Mouse (Mus musculus) midbrain, embryonic 16.5 days (tissue): ENCODE measurements around the gene Osm. TPM values are rescaled to one million over a fixed set of nuclear protein-coding genes. Genes with fewer than 3 reads are reported as not detected.

Experiments
- ATAC-seq: fragments of 200-750 bp; cut with Nextera tagmentation; 2 replicates; pipeline ENCODE4 v1.8.0; 2017; ENCODE audit warnings: moderate TSS enrichment
- H3K27ac ChIP-seq: fragments of 300-500 bp; sonication (generic); 2 replicates; pipeline ENCODE4 v1.5.1; 2014; ENCODE audit warnings: mild to moderate bottlenecking, low read length, mixed read lengths
- H3K27me3 ChIP-seq: fragments of 300-500 bp; sonication (generic); 2 replicates; pipeline ENCODE4 v1.6.1; 2014; ENCODE audit warnings: low read depth, low read length, mixed read lengths; ENCODE audit not compliant: control insufficient read depth, insufficient read depth
- H3K36me3 ChIP-seq: fragments of 300-500 bp; sonication (generic); 2 replicates; pipeline ENCODE4 v1.6.1; 2014; ENCODE audit warnings: mild to moderate bottlenecking, low read length, moderate library complexity, mixed read lengths; ENCODE audit not compliant: control insufficient read depth, insufficient read depth
- H3K4me1 ChIP-seq: fragments of 300-500 bp; sonication (generic); 2 replicates; pipeline ENCODE4 v1.6.1; 2014; ENCODE audit warnings: mild to moderate bottlenecking, low read length, mixed read lengths; ENCODE audit not compliant: control insufficient read depth, insufficient read depth
- H3K4me2 ChIP-seq: fragments of 300-500 bp; sonication (generic); 2 replicates; pipeline ENCODE4 v1.6.1; 2014; ENCODE audit warnings: mild to moderate bottlenecking, low read length, mixed read lengths
- H3K4me3 ChIP-seq: fragments of 300-500 bp; sonication (generic); 2 replicates; pipeline ENCODE4 v1.5.1; 2014; ENCODE audit warnings: low read depth, mild to moderate bottlenecking, low read length, moderate library complexity, mixed read lengths
- H3K9ac ChIP-seq: fragments of 300-500 bp; sonication (generic); 2 replicates; pipeline ENCODE4 v1.6.1; 2014; ENCODE audit warnings: low read depth, low read length, mixed read lengths
- H3K9me3 ChIP-seq: fragments of 300-500 bp; sonication (generic); replicated peaks from 2 replicates; pipeline ENCODE4 v1.6.1; 2014; ENCODE audit warnings: mild to moderate bottlenecking, low read length, mixed read lengths; ENCODE audit not compliant: control insufficient read depth, poor library complexity, severe bottlenecking
- WGBS: fragments of 180-500 bp; shearing (Covaris S2); extraction: QIAGEN DNeasy Blood & Tissue Kit; methylation state at CpG from one replicate; pipeline ENCODE4 v1.1.7; 2014; 5-methylcytosine and 5-hydroxymethylcytosine counted together
- polyA plus RNA-seq: library from polyadenylated mRNA; unstranded; fragments of >200 nt; fragmentation: Nextera tagmentation; extraction: Ambion mirVana; gene quantifications from 2 replicates; pipeline ENCODE4 v1.2.1, GENCODE M21; 2015

Osm gene
- polyA plus RNA-seq, 1 experiment from 2014 or later, result 0.08 TPM

DNA sequence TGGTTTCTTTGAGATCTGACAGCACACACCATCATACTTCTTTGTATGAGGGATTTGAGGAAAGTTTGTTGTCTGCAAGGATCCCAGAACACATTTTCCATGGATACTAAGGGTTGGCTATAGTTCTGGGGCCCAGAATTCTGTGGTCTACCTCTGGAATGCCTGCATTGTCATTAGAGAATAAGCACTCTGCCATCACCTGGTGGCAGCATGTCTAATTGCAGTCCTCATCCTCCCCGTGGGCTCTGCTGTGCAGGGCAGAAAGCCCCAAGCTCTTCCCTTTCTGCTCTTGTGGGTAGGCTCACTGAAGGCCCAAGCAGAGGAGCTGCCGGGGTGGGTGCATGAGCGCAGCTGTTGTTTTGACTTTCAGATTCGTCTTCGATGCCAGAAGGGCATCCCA lies 26.7 kb upstream of the Osm start:
- H3K27ac ChIP-seq, result no peak overlapping the region
- peaks cover 33% of the 10 kb centered on the region; the same call in 1 of the 2 replicates for H3K36me3 ChIP-seq
- no peak overlapping the region for H3K4me2 ChIP-seq
- H3K9ac ChIP-seq, result no peak overlapping the region
- no peaks in the 10 kb centered on the region for H3K4me1 ChIP-seq
- ATAC-seq, result no peak
- H3K27me3 ChIP-seq, result no peaks in the 10 kb centered on the region
- WGBS, result 84% methylated on average over 5 of the region's 5 CpGs
- no peaks in the 10 kb centered on the region for H3K9me3 ChIP-seq
- no peak overlapping the region for H3K4me3 ChIP-seq

DNA sequence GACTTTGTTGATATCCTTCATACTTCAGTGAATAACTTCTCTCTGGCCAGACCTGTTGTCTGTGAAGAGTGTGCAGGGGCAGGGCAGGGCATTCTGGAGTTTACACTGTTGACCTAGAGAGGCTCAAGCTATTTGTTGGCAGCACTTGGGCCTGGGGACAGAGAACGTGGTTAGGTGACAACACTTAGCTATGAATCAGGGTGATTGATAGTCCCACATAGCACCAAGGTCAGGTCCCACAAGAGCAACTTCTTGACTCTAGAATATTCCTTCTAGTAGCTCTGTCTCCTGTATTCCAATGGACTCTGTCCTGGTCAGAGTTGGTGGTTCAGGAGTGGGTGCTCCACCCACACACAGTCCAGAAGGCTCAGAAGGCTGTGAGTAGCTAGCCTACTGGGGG lies 25.4 kb upstream of the Osm start:
- Histone ChIP-seq H3K27ac (no peak overlapping the region), H3K4me3 (no peak overlapping the region), H3K9me3 (no peaks in the 10 kb centered on the region), H3K27me3 (no peaks in the 10 kb centered on the region), H3K4me1 (no peaks in the 10 kb centered on the region), H3K9ac (no peak overlapping the region), H3K4me2 (no peak overlapping the region), H3K36me3 (peaks cover 38% of the 10 kb centered on the region; the same call in 1 of the 2 replicates)
- no peak for ATAC-seq
- WGBS, result 92% methylated on average over 1 of the region's 1 CpGs

DNA sequence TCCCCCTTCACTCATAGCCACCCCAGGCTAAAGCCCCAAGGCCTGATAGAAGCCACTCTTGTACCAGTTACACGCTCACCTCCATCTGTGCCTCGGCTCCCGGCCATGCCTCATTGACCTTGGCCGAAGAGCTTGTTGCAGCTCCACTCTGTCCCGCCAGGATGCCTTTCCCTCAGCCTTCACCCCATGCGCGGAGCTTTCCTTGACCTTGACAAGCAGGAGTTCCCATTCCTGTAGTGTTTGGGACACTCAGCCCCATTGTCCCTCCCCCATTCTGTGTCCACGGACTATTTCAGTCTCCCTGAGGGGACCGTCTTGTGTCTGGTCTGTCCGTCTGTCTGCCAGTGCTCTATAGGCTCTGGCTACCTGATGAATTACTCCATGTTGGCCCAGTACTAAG lies 23.1 kb upstream of the Osm start:
- ATAC-seq, result no peak
- Histone ChIP-seq H3K4me3 (no peak overlapping the region), H3K27ac (no peak overlapping the region), H3K36me3 (peaks cover 31% of the 10 kb centered on the region; the same call in 1 of the 2 replicates), H3K4me1 (peaks cover 4% of the 10 kb centered on the region; the same call in 1 of the 2 replicates), H3K4me2 (no peak overlapping the region), H3K27me3 (peaks cover 11% of the 10 kb centered on the region), H3K9ac (no peak overlapping the region), H3K9me3 (no peaks in the 10 kb centered on the region; the same call in 1 of the 2 replicates)
- 90% methylated on average over 10 of the region's 10 CpGs for WGBS

DNA sequence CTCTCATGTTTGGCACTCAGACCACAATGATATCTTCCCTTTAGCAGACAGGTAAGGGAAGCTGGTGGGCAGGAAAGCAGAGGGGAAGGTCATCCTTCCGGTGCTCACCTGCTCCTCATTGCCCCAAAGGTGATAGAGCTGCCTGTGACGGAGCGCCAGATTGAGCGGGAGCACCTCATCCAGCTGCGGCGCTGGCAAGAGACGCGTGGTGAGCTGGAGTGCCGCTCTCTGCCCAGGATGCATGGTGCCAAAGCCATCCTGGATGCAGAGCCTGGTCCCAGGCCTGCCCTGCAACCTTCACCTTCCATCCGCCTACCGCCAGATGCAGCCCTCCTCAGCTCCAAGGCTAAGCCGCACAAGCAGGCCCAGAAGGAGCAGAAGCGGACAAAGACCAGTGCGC lies 21.6 kb upstream of the Osm start:
- H3K36me3 ChIP-seq, result peaks cover 24% of the 10 kb centered on the region; the same call in 1 of the 2 replicates

DNA sequence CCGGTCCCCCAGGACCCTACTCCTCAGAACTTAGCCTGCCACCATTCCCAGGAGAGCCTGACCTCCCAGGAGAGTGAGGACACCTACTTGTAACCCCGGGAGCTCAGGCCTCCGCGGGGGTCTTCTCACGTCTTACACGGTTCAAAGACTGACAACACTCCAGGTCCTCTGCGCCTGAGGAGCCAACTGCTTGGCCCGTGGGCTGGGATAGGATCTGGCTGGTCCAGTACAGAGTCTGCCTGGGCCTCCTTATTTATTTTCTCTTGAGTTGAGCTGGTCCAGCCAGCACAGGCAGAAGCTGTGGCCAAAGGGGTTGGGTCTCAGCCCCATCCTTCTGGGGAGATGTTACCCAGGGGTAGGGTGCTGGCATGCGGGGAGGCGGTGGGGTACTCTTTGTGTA lies 21.2 kb upstream of the Osm start:
- Histone ChIP-seq H3K27ac (no peak overlapping the region), H3K27me3 (peaks cover 14% of the 10 kb centered on the region), H3K9me3 (no peaks in the 10 kb centered on the region; the same call in 1 of the 2 replicates), H3K9ac (no peak overlapping the region), H3K4me2 (no peak overlapping the region), H3K4me3 (no peak overlapping the region), H3K4me1 (peaks cover 7% of the 10 kb centered on the region; the same call in 1 of the 2 replicates), H3K36me3 (peaks cover 22% of the 10 kb centered on the region; the same call in 1 of the 2 replicates)
- no peak for ATAC-seq
- 87% methylated on average over 10 of the region's 10 CpGs for WGBS

More for the DNA sequence above, 21.6 kb upstream of the Osm start:
- Histone ChIP-seq H3K27me3 (peaks cover 14% of the 10 kb centered on the region), H3K9ac (no peak overlapping the region), H3K4me1 (peaks cover 7% of the 10 kb centered on the region; the same call in 1 of the 2 replicates), H3K9me3 (no peaks in the 10 kb centered on the region; the same call in 1 of the 2 replicates), H3K4me3 (no peak overlapping the region), H3K27ac (no peak overlapping the region), H3K4me2 (no peak overlapping the region)
- no peak for ATAC-seq
- WGBS, result 95% methylated on average over 14 of the region's 14 CpGs

DNA sequence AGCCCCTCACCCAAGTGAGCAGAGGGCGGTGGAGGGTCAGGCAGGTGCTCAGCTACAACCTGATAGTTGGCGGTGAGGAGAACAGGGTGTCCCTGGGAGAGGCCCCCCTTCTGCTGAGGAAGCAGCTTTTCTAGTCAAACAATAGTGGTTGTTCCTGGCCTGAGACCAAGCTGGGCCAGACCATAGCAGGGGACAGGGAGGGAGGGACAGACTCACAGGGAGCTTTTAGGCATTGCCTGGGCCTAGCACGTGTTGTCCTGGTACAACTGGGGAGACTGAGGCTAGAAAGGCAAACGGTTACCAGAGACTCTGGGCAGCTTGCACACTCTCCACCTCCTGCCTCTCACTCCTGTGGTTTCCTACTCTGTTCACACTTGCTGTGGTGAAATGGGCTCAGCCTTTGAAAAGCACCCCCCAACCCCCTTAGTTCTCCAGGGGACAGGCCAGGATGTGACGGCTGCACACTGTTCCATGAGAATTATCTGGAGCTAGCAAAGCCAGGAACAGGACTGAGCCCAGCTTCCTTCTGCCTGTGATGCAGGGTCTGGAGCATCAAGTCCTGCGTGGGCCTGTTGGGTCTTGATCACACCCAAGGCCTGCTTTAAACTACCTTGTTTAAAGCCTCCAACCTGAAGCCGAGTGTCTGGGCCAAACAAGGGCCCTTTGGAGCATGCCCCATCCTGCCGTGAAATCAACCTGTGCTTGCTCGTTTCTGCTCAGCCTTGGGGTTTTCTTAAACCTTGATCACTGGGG lies 19.8 kb upstream of the Osm start:
- peaks cover 20% of the 10 kb centered on the region; the same call in 1 of the 2 replicates for H3K36me3 ChIP-seq
- no peak overlapping the region for H3K4me3 ChIP-seq
- H3K27ac ChIP-seq, result no peak overlapping the region
- no peak overlapping the region for H3K9ac ChIP-seq
- WGBS, result 78% methylated on average over 9 of the region's 9 CpGs
- H3K27me3 ChIP-seq, result peaks cover 14% of the 10 kb centered on the region
- ATAC-seq, result no peak
- no peaks in the 10 kb centered on the region; the same call in 1 of the 2 replicates for H3K9me3 ChIP-seq
- H3K4me1 ChIP-seq, result peaks cover 7% of the 10 kb centered on the region; the same call in 1 of the 2 replicates
- no peak overlapping the region for H3K4me2 ChIP-seq

DNA sequence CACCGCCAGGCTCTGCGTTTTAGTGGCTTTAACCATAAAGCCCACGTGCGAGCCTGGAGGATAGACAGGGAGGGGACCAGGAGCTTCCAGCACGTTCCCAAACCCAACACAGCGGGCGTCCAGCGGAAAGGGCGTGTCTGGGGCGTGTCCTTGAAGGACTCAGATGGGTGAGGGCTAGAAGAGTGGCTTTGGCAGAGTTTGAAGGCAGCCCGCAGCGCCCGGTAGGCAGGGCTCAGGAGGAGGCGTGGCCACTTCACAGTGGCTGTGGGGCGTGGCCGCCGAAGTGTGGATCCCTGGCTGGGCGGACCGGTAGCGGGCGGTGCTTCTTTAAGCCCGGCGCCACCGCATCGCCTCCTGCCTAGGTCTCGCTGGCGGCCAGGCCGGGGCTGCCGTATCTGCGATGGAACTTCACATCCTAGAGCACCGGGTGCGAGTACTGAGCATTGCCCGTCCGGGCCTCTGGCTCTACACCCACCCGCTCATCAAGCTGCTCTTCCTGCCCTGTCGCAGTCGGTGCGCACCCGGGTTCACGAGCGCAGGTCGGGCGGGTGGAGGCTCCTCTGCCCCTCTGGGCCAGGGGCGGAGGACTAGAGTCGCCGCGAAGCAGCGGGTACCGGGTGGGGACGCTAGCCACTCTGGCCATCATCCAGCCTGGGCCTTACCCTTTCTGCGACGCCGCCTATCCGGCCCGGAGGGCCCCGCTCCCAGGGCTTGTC lies 18.1 kb upstream of the Osm start, which contains the start of gene Castor1:
TSS of gene Castor1 (plus strand) at position 312 of the 716 bp plus-strand sequence.
- H3K9ac ChIP-seq, result peak within 1 kb of the TSS; percentile 55
- H3K4me1 ChIP-seq, result peaks cover 7% of the 10 kb centered on the region; the same call in 1 of the 2 replicates
- H3K4me3 ChIP-seq, result peak within 1 kb of the TSS; percentile 41
- ATAC-seq, result peak; percentile 65
- H3K4me2 ChIP-seq, result peak within 1 kb of the TSS; percentile 79
- H3K36me3 ChIP-seq, result peaks cover 13% of the 10 kb centered on the region; the same call in 1 of the 2 replicates
- H3K27ac ChIP-seq, result no peak within 1 kb of the TSS
- WGBS, result 2% methylated on average over 56 of the region's 56 CpGs
- peaks cover 14% of the 10 kb centered on the region for H3K27me3 ChIP-seq
- no peaks in the 10 kb centered on the region; the same call in 1 of the 2 replicates for H3K9me3 ChIP-seq

DNA sequence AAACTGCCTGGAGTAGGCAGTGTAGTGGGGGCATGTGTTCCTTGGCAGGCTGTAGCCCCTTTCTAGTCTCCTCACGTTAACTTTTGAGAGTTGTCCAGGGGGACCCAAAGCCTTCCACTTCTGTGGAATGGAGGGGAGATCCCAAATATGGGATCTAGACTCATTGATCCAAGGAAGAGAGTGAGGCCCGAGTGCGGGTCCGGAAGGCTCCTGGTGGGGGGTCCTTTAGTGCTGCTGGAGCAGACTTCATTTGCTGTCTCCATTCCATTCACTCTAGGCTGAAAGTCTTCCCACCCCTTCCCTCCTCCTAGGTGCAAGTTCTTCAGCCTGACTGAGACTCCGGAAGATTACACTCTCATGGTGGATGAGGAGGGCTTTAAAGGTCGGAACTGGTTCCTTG lies 17.6 kb upstream of the Osm start:
- Histone ChIP-seq H3K4me2 (peak overlapping the region; percentile 79), H3K36me3 (peaks cover 10% of the 10 kb centered on the region; the same call in 1 of the 2 replicates), H3K9ac (peak overlapping the region; percentile 55), H3K9me3 (no peaks in the 10 kb centered on the region; the same call in 1 of the 2 replicates), H3K27ac (no peak overlapping the region), H3K4me3 (peak overlapping the region; percentile 41), H3K4me1 (peaks cover 7% of the 10 kb centered on the region; the same call in 1 of the 2 replicates), H3K27me3 (peaks cover 14% of the 10 kb centered on the region)
- 0 out of 2 replicates have a peak, but pooled peaks have one; percentile 33 for ATAC-seq
- 4% methylated on average over 6 of the region's 6 CpGs for WGBS
